Mouse (Mus musculus): Measurements from ENCODE around the gene Nxn. TPM values are rescaled to one million over a fixed set of nuclear protein-coding genes. Genes with fewer than 3 reads are reported as not detected.

The Nxn gene
- polyA plus RNA-seq, 1 experiment = 7.4 TPM

- no peak for TF ChIP-seq POLR2A (IDR thresholded peaks at IDR 0.05; ENCODE audit: low read depth, low read length)
- no peak for TF ChIP-seq CTCF (IDR thresholded peaks at IDR 0.05; ENCODE audit: extremely low read depth, insufficient read length, insufficient replicate concordance, low read depth, low read length)
- Histone ChIP-seq H3K27ac (ENCODE audit: insufficient read depth, low read depth, low read length) (peak overlapping the region; percentile 21; the same call in 1 of the 2 replicates), H3K4me3 (ENCODE audit: low read depth, low read length) (no peak overlapping the region), H3K36me3 (ENCODE audit: control insufficient read depth, insufficient read depth, low read length) (no peaks in the 10 kb centered on the region), H3K27me3 (ENCODE audit: control insufficient read depth, insufficient read depth, low read length) (no peaks in the 10 kb centered on the region), H3K4me1 (ENCODE audit: control insufficient read depth, insufficient read depth, insufficient read length, low read length) (peaks cover 5% of the 10 kb centered on the region)
- 82% methylated on average over 16 of the region's 16 CpGs for WGBS
Observed at GRCm38 (mm10) chr11:76352861-76353558, 45.9 kb downstream of the Nxn start.

GRCm38 (mm10) chr11:76351624-76352011 lies 47.3 kb downstream of the Nxn start:
- Histone ChIP-seq H3K4me3 (ENCODE audit: low read depth, low read length) (no peak overlapping the region), H3K36me3 (ENCODE audit: control insufficient read depth, insufficient read depth, low read length) (no peaks in the 10 kb centered on the region), H3K27ac (ENCODE audit: insufficient read depth, low read depth, low read length) (no peak overlapping the region), H3K27me3 (ENCODE audit: control insufficient read depth, insufficient read depth, low read length) (no peaks in the 10 kb centered on the region), H3K4me1 (ENCODE audit: control insufficient read depth, insufficient read depth, insufficient read length, low read length) (peaks cover 5% of the 10 kb centered on the region)
- WGBS = 30% methylated on average over 3 of the region's 3 CpGs
- TF ChIP-seq POLR2A (IDR thresholded peaks at IDR 0.05; ENCODE audit: low read depth, low read length) (no peak), CTCF (IDR thresholded peaks at IDR 0.05; ENCODE audit: extremely low read depth, insufficient read length, insufficient replicate concordance, low read depth, low read length) (no peak)

- H3K27me3 ChIP-seq (ENCODE audit: control insufficient read depth, insufficient read depth, low read length) = no peaks in the 10 kb centered on the region
Observed at GRCm38 (mm10) chr11:76350931-76351623, 47.9 kb downstream of the Nxn start.

GRCm38 (mm10) chr11:76349833-76350232 lies 49.1 kb downstream of the Nxn start:
- Histone ChIP-seq H3K27me3 (ENCODE audit: control insufficient read depth, insufficient read depth, low read length) (no peaks in the 10 kb centered on the region), H3K4me1 (ENCODE audit: control insufficient read depth, insufficient read depth, insufficient read length, low read length) (no peaks in the 10 kb centered on the region), H3K4me3 (ENCODE audit: low read depth, low read length) (no peak overlapping the region), H3K27ac (ENCODE audit: insufficient read depth, low read depth, low read length) (no peak overlapping the region), H3K36me3 (ENCODE audit: control insufficient read depth, insufficient read depth, low read length) (no peaks in the 10 kb centered on the region)
- TF ChIP-seq CTCF (IDR thresholded peaks at IDR 0.05; ENCODE audit: extremely low read depth, insufficient read length, insufficient replicate concordance, low read depth, low read length) (no peak), POLR2A (IDR thresholded peaks at IDR 0.05; ENCODE audit: low read depth, low read length) (no peak)
- WGBS = 87% methylated on average over 5 of the region's 5 CpGs

More at GRCm38 (mm10) chr11:76350931-76351623, 47.9 kb downstream of the Nxn start:
- H3K4me3 ChIP-seq (ENCODE audit: low read depth, low read length) = no peak overlapping the region
- no peak for TF ChIP-seq CTCF (IDR thresholded peaks at IDR 0.05; ENCODE audit: extremely low read depth, insufficient read length, insufficient replicate concordance, low read depth, low read length)
- TF ChIP-seq POLR2A (IDR thresholded peaks at IDR 0.05; ENCODE audit: low read depth, low read length) = no peak
- H3K4me1 ChIP-seq (ENCODE audit: control insufficient read depth, insufficient read depth, insufficient read length, low read length) = peaks cover 5% of the 10 kb centered on the region
- 58% methylated on average over 10 of the region's 10 CpGs for WGBS
- H3K27ac ChIP-seq (ENCODE audit: insufficient read depth, low read depth, low read length) = no peak overlapping the region
- H3K36me3 ChIP-seq (ENCODE audit: control insufficient read depth, insufficient read depth, low read length) = no peaks in the 10 kb centered on the region

- 73% methylated on average over 4 of the region's 4 CpGs for WGBS
- no peaks in the 10 kb centered on the region for H3K36me3 ChIP-seq (ENCODE audit: control insufficient read depth, insufficient read depth, low read length)
- no peaks in the 10 kb centered on the region for H3K4me1 ChIP-seq (ENCODE audit: control insufficient read depth, insufficient read depth, insufficient read length, low read length)
- no peak overlapping the region for H3K4me3 ChIP-seq (ENCODE audit: low read depth, low read length)
- H3K27me3 ChIP-seq (ENCODE audit: control insufficient read depth, insufficient read depth, low read length) = no peaks in the 10 kb centered on the region
- no peak for TF ChIP-seq POLR2A (IDR thresholded peaks at IDR 0.05; ENCODE audit: low read depth, low read length)
- TF ChIP-seq CTCF (IDR thresholded peaks at IDR 0.05; ENCODE audit: extremely low read depth, insufficient read length, insufficient replicate concordance, low read depth, low read length) = no peak
- H3K27ac ChIP-seq (ENCODE audit: insufficient read depth, low read depth, low read length) = no peak overlapping the region
Observed at GRCm38 (mm10) chr11:76347589-76347988, 51.4 kb downstream of the Nxn start.

- Histone ChIP-seq H3K4me1 (ENCODE audit: control insufficient read depth, insufficient read depth, insufficient read length, low read length) (no peaks in the 10 kb centered on the region), H3K4me3 (ENCODE audit: low read depth, low read length) (no peak overlapping the region), H3K27ac (ENCODE audit: insufficient read depth, low read depth, low read length) (no peak overlapping the region), H3K36me3 (ENCODE audit: control insufficient read depth, insufficient read depth, low read length) (no peaks in the 10 kb centered on the region), H3K27me3 (ENCODE audit: control insufficient read depth, insufficient read depth, low read length) (no peaks in the 10 kb centered on the region)
- 76% methylated on average over 9 of the region's 9 CpGs for WGBS
- no peak for TF ChIP-seq CTCF (IDR thresholded peaks at IDR 0.05; ENCODE audit: extremely low read depth, insufficient read length, insufficient replicate concordance, low read depth, low read length)
- TF ChIP-seq POLR2A (IDR thresholded peaks at IDR 0.05; ENCODE audit: low read depth, low read length) = no peak
Observed at GRCm38 (mm10) chr11:76343031-76343430, 55.9 kb downstream of the Nxn start.

GRCm38 (mm10) chr11:76341884-76342645 lies 56.9 kb downstream of the Nxn start:
- H3K27ac ChIP-seq (ENCODE audit: insufficient read depth, low read depth, low read length) = no peak overlapping the region
- H3K36me3 ChIP-seq (ENCODE audit: control insufficient read depth, insufficient read depth, low read length) = no peaks in the 10 kb centered on the region
- no peak overlapping the region for H3K4me3 ChIP-seq (ENCODE audit: low read depth, low read length)
- no peak for TF ChIP-seq POLR2A (IDR thresholded peaks at IDR 0.05; ENCODE audit: low read depth, low read length)
- no peak for TF ChIP-seq CTCF (IDR thresholded peaks at IDR 0.05; ENCODE audit: extremely low read depth, insufficient read length, insufficient replicate concordance, low read depth, low read length)
- WGBS = 67% methylated on average over 14 of the region's 14 CpGs
- no peaks in the 10 kb centered on the region for H3K4me1 ChIP-seq (ENCODE audit: control insufficient read depth, insufficient read depth, insufficient read length, low read length)
- H3K27me3 ChIP-seq (ENCODE audit: control insufficient read depth, insufficient read depth, low read length) = no peaks in the 10 kb centered on the region
